In the genomic region with DNA sequence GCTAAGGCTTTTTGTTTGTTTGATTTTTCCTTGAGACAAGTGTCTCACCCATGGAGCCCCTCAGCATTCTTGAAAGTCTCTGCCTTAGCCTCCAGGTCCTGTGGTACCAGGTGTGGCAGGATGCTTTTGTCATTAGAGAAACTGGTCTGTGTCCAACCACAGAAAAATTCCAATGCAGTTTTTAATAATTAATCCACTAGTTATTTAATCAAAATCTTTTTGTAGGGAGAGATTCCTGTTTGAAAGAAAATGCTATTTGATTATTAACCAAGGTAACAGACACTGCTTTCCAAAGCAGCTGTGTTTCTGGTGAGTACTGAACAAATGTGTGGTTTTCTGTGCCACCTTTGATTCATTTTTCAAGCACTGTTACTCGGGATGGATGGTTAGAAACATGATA, we compare ENCODE assay signal across 31 mouse cellular contexts. TPM values are rescaled to one million over a fixed set of nuclear protein-coding genes. Genes with fewer than 3 reads are reported as not detected.
DNase-seq lines count a peak whose midpoint lies in the region; ATAC-seq and TF ChIP-seq lines count a peak whose summit lies in the region.
"Had no signal": no experiment of that assay in that cellular context is flagged by ENCODE, and none has a peak within 500 bp of the region (broad histone marks: within the 10 kb centered on the region; RNA-seq: fewer than 3 reads in every experiment).

No protein-coding gene starts in this region.

- no peaks in the 10 kb centered on the region for H3K4me1 ChIP-seq in kidney, embryonic 14.5 days (ENCODE audit: control insufficient read depth, insufficient read depth, low read length)
- no peaks in the 10 kb centered on the region for H3K4me1 ChIP-seq in kidney, postnatal 0 days (replicated peaks; ENCODE audit: insufficient read depth, low read length)
- H3K4me1 ChIP-seq in lung, embryonic 15.5 days: no peaks in the 10 kb centered on the region
- H3K4me1 ChIP-seq in ES-Bruce4 (ENCODE audit: control insufficient read depth, insufficient read depth, low read length): peaks cover 2% of the 10 kb centered on the region
- no peaks in the 10 kb centered on the region for H3K4me1 ChIP-seq in hindbrain, embryonic 12.5 days
- H3K4me1 ChIP-seq: embryonic facial prominence, embryonic 10.5 days; embryonic facial prominence, embryonic 13.5 days; forebrain, embryonic 12.5 days; heart, embryonic 10.5 days; hindbrain, embryonic 15.5 days had no signal

- no peak for TF ChIP-seq EP300 in ES-Bruce4 (IDR thresholded peaks at IDR 0.05; ENCODE audit: insufficient read depth, low read depth, low read length)

- no peak overlapping the region for H3K9ac ChIP-seq in kidney, embryonic 14.5 days (ENCODE audit: low read depth, low read length)
- no peak overlapping the region for H3K9ac ChIP-seq in kidney, postnatal 0 days (ENCODE audit: low read depth, low read length)
- no peak overlapping the region for H3K9ac ChIP-seq in lung, embryonic 15.5 days
- no peak overlapping the region for H3K9ac ChIP-seq in ES-Bruce4 (ENCODE audit: low read depth, poor library complexity, severe bottlenecking)
- H3K9ac ChIP-seq in hindbrain, embryonic 12.5 days: no peak overlapping the region
- H3K9ac ChIP-seq: embryonic facial prominence, embryonic 13.5 days; forebrain, embryonic 12.5 days; heart, embryonic 13.5 days; hindbrain, embryonic 15.5 days had no signal

- no peak overlapping the region for H3K4me2 ChIP-seq in kidney, embryonic 14.5 days (replicated peaks; ENCODE audit: low read depth, low read length)
- H3K4me2 ChIP-seq in kidney, postnatal 0 days (ENCODE audit: low read length): no peak overlapping the region
- no peak overlapping the region for H3K4me2 ChIP-seq in lung, embryonic 15.5 days
- H3K4me2 ChIP-seq in hindbrain, embryonic 12.5 days (replicated peaks): no peak overlapping the region
- H3K4me2 ChIP-seq: embryonic facial prominence, embryonic 13.5 days; forebrain, embryonic 12.5 days; heart, embryonic 13.5 days; hindbrain, embryonic 15.5 days had no signal

- H3K36me3 ChIP-seq in kidney, embryonic 14.5 days (ENCODE audit: control insufficient read depth, insufficient read depth, low read length): peaks cover 20% of the 10 kb centered on the region; the same call in 1 of the 2 replicates
- no peaks in the 10 kb centered on the region; the same call in 1 of the 2 replicates for H3K36me3 ChIP-seq in kidney, postnatal 0 days (ENCODE audit: insufficient read depth, low read length)
- H3K36me3 ChIP-seq in lung, embryonic 15.5 days: peaks cover 16% of the 10 kb centered on the region; the same call in 1 of the 2 replicates
- peaks cover 38% of the 10 kb centered on the region for H3K36me3 ChIP-seq in ES-Bruce4 (ENCODE audit: control insufficient read depth, insufficient read depth, low read length, poor library complexity, severe bottlenecking)
- H3K36me3 ChIP-seq in hindbrain, embryonic 12.5 days: peaks cover 19% of the 10 kb centered on the region

- WGBS in kidney, embryonic 14.5 days: 0% methylated on average over 1 of the region's 1 CpGs
- 3% methylated on average over 1 of the region's 1 CpGs for WGBS in kidney, postnatal 0 days
- 8% methylated on average over 1 of the region's 1 CpGs for WGBS in lung, embryonic 15.5 days
- WGBS in hindbrain, embryonic 12.5 days: 34% methylated on average over 1 of the region's 1 CpGs

- peak; percentile 67 for DNase-seq in kidney, adult 9 months
- no peak for DNase-seq in kidney, postnatal 0 days (ENCODE audit: low spot score)
- DNase-seq in kidney, adult 18-20 months: no peak
- no peak for DNase-seq in lung, postnatal 4 days
- DNase-seq: adrenal gland, adult 8-10 months; adrenal gland, postnatal 25 days; B cell, adult 2 months; cerebellum, adult 11-12 months; cerebellum, adult 8-10 months; cerebellum, postnatal 10 days; cerebellum, postnatal 36 days; embryo, embryonic 11 days; gastrocnemius, postnatal 10 days; gastrocnemius, postnatal 36 days; heart, adult 2 months; heart, postnatal 14 days had no signal

- H3K4me3 ChIP-seq in kidney, embryonic 14.5 days (ENCODE audit: low read length): no peak overlapping the region
- no peak overlapping the region for H3K4me3 ChIP-seq in kidney, postnatal 0 days (replicated peaks; ENCODE audit: low read depth, low read length)
- no peak overlapping the region for H3K4me3 ChIP-seq in lung, embryonic 15.5 days
- H3K4me3 ChIP-seq in ES-Bruce4 (ENCODE audit: low read depth, low read length): no peak overlapping the region
- H3K4me3 ChIP-seq in hindbrain, embryonic 12.5 days: no peak overlapping the region
- H3K4me3 ChIP-seq: embryonic facial prominence, embryonic 10.5 days; embryonic facial prominence, embryonic 13.5 days; erythroblast, embryonic 14.5 days; forebrain, embryonic 12.5 days; heart, adult 2 months; heart, embryonic 10.5 days; heart, embryonic 13.5 days; hindbrain, embryonic 15.5 days had no signal

- no peak for TF ChIP-seq CTCF in kidney, postnatal 0 days (IDR thresholded peaks at IDR 0.05; ENCODE audit: low read depth)
- no peak for TF ChIP-seq CTCF in ES-Bruce4 (IDR thresholded peaks at IDR 0.05; ENCODE audit: low read depth, low read length)

- TF ChIP-seq POLR2A in ES-Bruce4 (IDR thresholded peaks at IDR 0.05; ENCODE audit: insufficient read depth, low read length): no peak

- no peaks in the 10 kb centered on the region for H3K27me3 ChIP-seq in kidney, embryonic 14.5 days (ENCODE audit: control insufficient read depth, insufficient read depth, low read length)
- no peaks in the 10 kb centered on the region for H3K27me3 ChIP-seq in kidney, postnatal 0 days (ENCODE audit: insufficient read depth, low read length)
- no peaks in the 10 kb centered on the region for H3K27me3 ChIP-seq in lung, embryonic 15.5 days
- no peaks in the 10 kb centered on the region for H3K27me3 ChIP-seq in ES-Bruce4 (ENCODE audit: control insufficient read depth, insufficient read depth, low read length, poor library complexity, severe bottlenecking)
- no peaks in the 10 kb centered on the region for H3K27me3 ChIP-seq in hindbrain, embryonic 12.5 days
- H3K27me3 ChIP-seq: CH12.LX; embryonic facial prominence, embryonic 13.5 days; forebrain, embryonic 12.5 days; heart, embryonic 13.5 days; hindbrain, embryonic 15.5 days had no signal

- no peaks in the 10 kb centered on the region for H3K9me3 ChIP-seq in kidney, embryonic 14.5 days (ENCODE audit: control insufficient read depth, low read length)
- H3K9me3 ChIP-seq in kidney, postnatal 0 days (replicated peaks; ENCODE audit: low read length): no peaks in the 10 kb centered on the region
- no peaks in the 10 kb centered on the region for H3K9me3 ChIP-seq in lung, embryonic 15.5 days
- H3K9me3 ChIP-seq in ES-Bruce4 (replicated peaks; ENCODE audit: control insufficient read depth, insufficient read depth, low read length, poor library complexity, severe bottlenecking): no peaks in the 10 kb centered on the region
- H3K9me3 ChIP-seq in hindbrain, embryonic 12.5 days (replicated peaks): no peaks in the 10 kb centered on the region
- H3K9me3 ChIP-seq: embryonic facial prominence, embryonic 10.5 days; embryonic facial prominence, embryonic 13.5 days; forebrain, embryonic 12.5 days; heart, embryonic 10.5 days; heart, embryonic 13.5 days; hindbrain, embryonic 15.5 days had no signal

- no peak overlapping the region for H3K27ac ChIP-seq in kidney, embryonic 14.5 days (ENCODE audit: low read depth, low read length)
- H3K27ac ChIP-seq in kidney, postnatal 0 days: peak overlapping the region; percentile 60
- peak overlapping the region; percentile 39 for H3K27ac ChIP-seq in lung, embryonic 15.5 days
- peak overlapping the region; percentile 36; the same call in 1 of the 2 replicates for H3K27ac ChIP-seq in ES-Bruce4 (ENCODE audit: insufficient read depth, low read length)
- H3K27ac ChIP-seq in hindbrain, embryonic 12.5 days: no peak overlapping the region
- H3K27ac ChIP-seq: embryonic facial prominence, embryonic 10.5 days; embryonic facial prominence, embryonic 13.5 days; forebrain, embryonic 12.5 days; heart, adult 2 months; heart, embryonic 10.5 days; heart, embryonic 13.5 days; hindbrain, embryonic 15.5 days had no signal

- no peak for ATAC-seq in kidney, embryonic 14.5 days (ENCODE audit: low FRiP score, low TSS enrichment)
- no peak for ATAC-seq in kidney, postnatal 0 days (replicated peaks; ENCODE audit: low FRiP score, low read depth)
- no peak for ATAC-seq in lung, embryonic 15.5 days (ENCODE audit: borderline replicate concordance, extremely low read depth, low FRiP score, low TSS enrichment)
- no peak for ATAC-seq in hindbrain, embryonic 12.5 days (ENCODE audit: low FRiP score)
- ATAC-seq: activated CD4-positive, CD25-positive, alpha-beta regulatory T cell, adult 4 months; forebrain, embryonic 16.5 days had no signal

RNA-seq across cellular contexts. Expression of gene Cckar, which starts 50.9 kb away (rescaled TPM):
- 1.2 and 1.6 TPM in 2 replicates for polyA plus RNA-seq in kidney, embryonic 14.5 days (2014; fragmentation: Nextera tagmentation; extraction: Ambion mirVana)
- polyA plus RNA-seq in kidney, postnatal 0 days (2015; fragmentation: Nextera tagmentation; extraction: Ambion mirVana): 7.7 and 9.1 TPM in 2 replicates
- polyA plus RNA-seq in lung, embryonic 15.5 days (2015; fragmentation: Nextera tagmentation; extraction: Ambion mirVana): 48.8 and 49.2 TPM in 2 replicates
- polyA plus RNA-seq in ES-Bruce4 (2011; ENCODE audit: insufficient read depth, insufficient read length, low read depth, missing spikeins): not detected in 2 replicates
- 2.6 and 5.4 TPM in 2 replicates for polyA plus RNA-seq in hindbrain, embryonic 12.5 days (2016; fragmentation: Nextera tagmentation; extraction: Ambion mirVana)
- polyA plus RNA-seq: activated CD4-positive, CD25-positive, alpha-beta regulatory T cell, adult 4 months; cortical plate, adult 2 months; erythroblast, embryonic 14.5 days had no signal

Comparison
In these comparisons a context has a peak if more than half of its experiments do, and no peak if none do; other contexts are left out.
1. H3K27ac ChIP-seq: peak in kidney, postnatal 0 days (single experiment), lung, embryonic 15.5 days (single experiment) and ES-Bruce4 (single experiment); none in kidney, embryonic 14.5 days (single experiment) and hindbrain, embryonic 12.5 days (single experiment).